Mouse (Mus musculus): Measurements from ENCODE around the gene Chat. TPM values are rescaled to one million over a fixed set of nuclear protein-coding genes. Genes with fewer than 3 reads are reported as not detected.
A peak's percentile ranks its signal among the peaks of the same experiment; 100 is the strongest.

Gene Chat
- polyA plus RNA-seq, 1 experiment from 2014 or later = not detected

GRCm38 (mm10) chr14:32369756-32370155 is 96.0 kb downstream of the Chat start:
- no peak for TF ChIP-seq EP300 (IDR thresholded peaks at IDR 0.05)
- 31% methylated on average over 7 of the region's 7 CpGs for WGBS
- Histone ChIP-seq H3K27ac (ENCODE audit: low read length) (no peak overlapping the region), H3K9me3 (ENCODE audit: low read length) (no peaks in the 10 kb centered on the region), H3K27me3 (replicated peaks; ENCODE audit: insufficient read depth, low read length) (no peaks in the 10 kb centered on the region), H3K4me2 (replicated peaks; ENCODE audit: low read depth, low read length) (no peak overlapping the region), H3K36me3 (ENCODE audit: insufficient read depth, low read length) (no peaks in the 10 kb centered on the region), H3K4me1 (ENCODE audit: insufficient read depth, low read depth, low read length) (no peaks in the 10 kb centered on the region), H3K4me3 (ENCODE audit: low read depth, low read length) (no peak overlapping the region), H3K9ac (replicated peaks; ENCODE audit: low read depth) (no peak overlapping the region)
- ATAC-seq (peak; percentile 70), DNase-seq (ENCODE audit: low spot score) (peak; percentile 58)

- TF ChIP-seq CTCF (IDR thresholded peaks at IDR 0.05) (no peak), EP300 (IDR thresholded peaks at IDR 0.05) (no peak)
- WGBS = 46% methylated on average over 7 of the region's 7 CpGs
- H3K4me1 ChIP-seq (ENCODE audit: insufficient read depth, low read depth, low read length) = no peaks in the 10 kb centered on the region
Measured at GRCm38 (mm10) chr14:32364359-32364758, 101.4 kb downstream of the Chat start.

More at GRCm38 (mm10) chr14:32364359-32364758, 101.4 kb downstream of the Chat start:
- H3K4me3 ChIP-seq (ENCODE audit: low read depth, low read length) = no peak overlapping the region
- ATAC-seq = no peak
- no peak overlapping the region for H3K27ac ChIP-seq (ENCODE audit: low read length)
- no peaks in the 10 kb centered on the region for H3K9me3 ChIP-seq (ENCODE audit: low read length)
- no peak for DNase-seq (ENCODE audit: low spot score)
- H3K4me2 ChIP-seq (replicated peaks; ENCODE audit: low read depth, low read length) = no peak overlapping the region
- no peak overlapping the region for H3K9ac ChIP-seq (replicated peaks; ENCODE audit: low read depth)
- no peaks in the 10 kb centered on the region for H3K27me3 ChIP-seq (replicated peaks; ENCODE audit: insufficient read depth, low read length)
- H3K36me3 ChIP-seq (ENCODE audit: insufficient read depth, low read length) = no peaks in the 10 kb centered on the region

Other genes with a start within 250 kb of the Chat start
- gene Ogdhl, start 144.0 kb downstream of the Chat start, polyA plus RNA-seq (2015; fragmentation: Nextera tagmentation; extraction: Ambion mirVana) = 1.1 and 1.2 TPM in 2 replicates
- gene 1700024G13Rik, start 77.6 kb downstream of the Chat start, polyA plus RNA-seq (2015; fragmentation: Nextera tagmentation; extraction: Ambion mirVana) = 7.8 and 9.5 TPM in 2 replicates
- 0.07 TPM in 1 of 2 replicates, not detected in the other for gene Slc18a3, start 1.1 kb downstream of the Chat start, polyA plus RNA-seq (2015; fragmentation: Nextera tagmentation; extraction: Ambion mirVana)
- 12.9 and 15.6 TPM in 2 replicates for gene Ercc6, start 47.5 kb upstream of the Chat start, polyA plus RNA-seq (2015; fragmentation: Nextera tagmentation; extraction: Ambion mirVana)
- 0.19 and 0.25 TPM in 2 replicates for gene Prrxl1, start 133.4 kb upstream of the Chat start, polyA plus RNA-seq (2015; fragmentation: Nextera tagmentation; extraction: Ambion mirVana)
- gene 3425401B19Rik, start 219.3 kb upstream of the Chat start, polyA plus RNA-seq (2015; fragmentation: Nextera tagmentation; extraction: Ambion mirVana) = 0.11 and 0.15 TPM in 2 replicates

Data from lung, postnatal 0 days (tissue).